In genomic region chr16:90231302-90231701, GRCm38 (mm10) we compare ENCODE assay signal across 16 mouse cellular contexts.
"Had no signal": no experiment of that assay in that cellular context is flagged by ENCODE, and none has a peak within 500 bp of the region (broad histone marks: within the 10 kb centered on the region; RNA-seq: fewer than 3 reads in every experiment).

No protein-coding gene starts in this region.

- H3K4me3 ChIP-seq: limb, embryonic 15.5 days; liver, embryonic 12.5 days; midbrain, embryonic 12.5 days; myocyte; neural tube, embryonic 13.5 days; neural tube, embryonic 15.5 days had no signal

- DNase-seq: lung, embryonic 14.5 days; midbrain, embryonic 14.5 days; retina, postnatal 1 day; right cerebral cortex, adult 18-20 months; right cerebral cortex, postnatal 25 days; right cerebral cortex, postnatal 4 days; spleen, adult 18-20 months; thymus, adult 18-20 months; thymus, postnatal 14 days; thymus, postnatal 36 days had no signal

- H3K4me1 ChIP-seq: limb, embryonic 15.5 days; midbrain, embryonic 12.5 days; neural tube, embryonic 13.5 days; neural tube, embryonic 15.5 days had no signal
